Mouse (Mus musculus): ENCODE measurements around the gene Amt.

GRCm38 (mm10) chr9:108305170-108305569 is 8.5 kb downstream of the Amt start:
- no peak for TF ChIP-seq CTCF (IDR thresholded peaks at IDR 0.05; ENCODE audit: borderline replicate concordance, insufficient read depth, low read length)
- TF ChIP-seq POLR2A (IDR thresholded peaks at IDR 0.05; ENCODE audit: low read depth, low read length): peak; percentile 58

Data from embryonic fibroblast, embryonic 13.5 days (primary cell).